Mouse (Mus musculus) retina, embryonic 14.5 days (tissue): ENCODE data around the gene Gm42688.

Source experiments
- DNase-seq: peaks from one replicate; pipeline ENCODE4 v3.0.0-alpha.2; 2015; ENCODE audit warnings: low spot score

Gm42688 gene

DNA sequence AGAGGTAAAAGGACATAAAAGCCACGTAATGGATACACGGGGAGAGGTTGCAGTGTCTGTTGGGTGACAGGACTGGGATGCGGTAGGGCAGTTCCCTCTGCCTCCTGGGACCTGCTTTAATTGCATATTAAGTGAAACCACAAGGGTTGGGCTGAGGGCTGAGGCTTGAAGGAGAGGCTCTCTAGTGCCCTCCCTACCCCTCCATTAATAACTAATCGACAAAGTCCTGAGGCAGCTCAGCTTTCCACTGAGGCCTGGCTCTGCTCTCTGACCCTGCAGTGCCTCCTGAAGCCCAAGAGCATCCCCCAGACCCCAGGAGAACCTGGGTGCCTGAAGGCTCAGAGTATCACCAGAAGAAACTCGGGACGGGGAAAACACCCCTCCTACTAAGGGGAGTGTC is 16.9 kb upstream of the Gm42688 start:
- no peak for DNase-seq

DNA sequence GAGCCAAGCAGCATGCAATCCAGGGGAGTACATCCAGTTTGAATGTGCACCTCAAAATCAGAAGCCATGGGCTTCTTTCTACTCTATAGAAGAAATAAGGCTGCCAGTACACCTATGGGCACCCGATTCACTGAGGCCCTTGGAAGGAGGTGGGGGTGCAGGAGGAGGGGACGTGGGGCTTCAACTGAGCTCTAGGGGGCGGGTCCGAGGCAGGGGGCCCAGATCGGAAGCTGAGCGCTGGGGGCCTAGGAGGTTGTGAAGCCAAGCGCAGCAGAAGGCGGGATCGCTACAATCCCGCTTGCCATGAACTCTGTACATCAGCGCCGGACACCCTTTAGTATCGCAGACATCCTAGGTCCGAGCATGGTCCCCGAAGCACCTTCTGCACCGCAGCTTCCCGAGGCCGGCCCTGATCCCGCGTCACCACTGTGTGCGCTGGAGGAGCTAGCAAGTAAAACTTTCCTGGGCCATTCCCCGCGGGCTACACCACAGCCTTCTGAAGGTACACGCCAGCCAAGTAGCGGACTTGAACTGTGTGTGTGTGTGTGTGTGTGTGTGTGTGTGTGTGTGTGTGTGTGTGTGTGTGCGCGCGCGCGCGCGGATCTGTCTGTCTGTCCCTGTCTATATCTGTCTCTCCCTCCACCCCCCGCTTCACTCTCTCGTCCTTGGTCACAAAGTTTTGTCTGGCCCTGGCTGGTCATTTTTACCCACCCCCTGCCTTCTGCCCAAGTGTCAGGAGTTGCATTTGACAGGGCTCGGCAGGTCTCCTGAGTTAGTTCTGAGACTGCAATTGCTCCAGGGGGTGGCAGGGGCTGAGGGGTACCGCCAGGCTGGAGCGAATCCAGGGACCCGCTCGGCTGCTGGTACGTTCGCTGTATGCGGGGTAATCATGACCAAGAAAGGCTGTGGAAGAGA is 15.0 kb upstream of the Gm42688 start, which contains the start of gene Lbx2:
Lbx2 (plus strand) TSS at position 247 of the 915 bp plus-strand sequence.
- DNase-seq: no peak

DNA sequence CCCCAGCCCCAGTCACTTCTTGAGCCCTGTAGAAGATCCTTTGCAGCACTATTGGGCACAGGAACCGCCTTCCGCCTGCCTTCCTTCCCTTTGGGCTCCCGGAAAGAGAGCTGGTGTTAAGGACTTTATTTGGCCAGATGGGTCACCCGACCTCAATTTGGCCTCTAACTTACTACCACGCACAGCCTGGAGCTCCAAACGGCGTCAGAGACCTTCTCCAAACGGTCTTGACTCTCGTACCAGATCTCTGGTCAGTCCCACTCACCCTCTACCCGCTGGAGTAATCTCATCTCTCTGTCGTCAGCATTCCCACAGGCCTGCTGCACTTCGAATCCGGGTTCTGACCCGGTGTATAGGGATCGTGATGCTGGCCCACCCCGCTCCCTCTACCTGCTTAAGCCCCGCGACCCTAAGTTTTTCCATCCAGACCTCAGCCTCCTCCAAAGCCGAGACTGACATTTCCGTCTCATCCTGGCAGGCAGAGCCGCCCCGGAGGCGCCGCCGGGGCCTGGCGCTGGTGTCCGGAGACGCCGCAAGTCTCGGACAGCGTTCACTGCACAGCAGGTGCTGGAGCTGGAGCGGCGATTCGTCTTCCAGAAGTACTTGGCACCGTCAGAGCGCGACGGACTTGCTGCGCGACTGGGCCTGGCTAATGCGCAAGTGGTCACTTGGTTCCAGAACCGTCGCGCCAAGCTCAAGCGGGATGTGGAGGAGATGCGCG is 14.1 kb upstream of the Gm42688 start:
- no peak for DNase-seq

DNA sequence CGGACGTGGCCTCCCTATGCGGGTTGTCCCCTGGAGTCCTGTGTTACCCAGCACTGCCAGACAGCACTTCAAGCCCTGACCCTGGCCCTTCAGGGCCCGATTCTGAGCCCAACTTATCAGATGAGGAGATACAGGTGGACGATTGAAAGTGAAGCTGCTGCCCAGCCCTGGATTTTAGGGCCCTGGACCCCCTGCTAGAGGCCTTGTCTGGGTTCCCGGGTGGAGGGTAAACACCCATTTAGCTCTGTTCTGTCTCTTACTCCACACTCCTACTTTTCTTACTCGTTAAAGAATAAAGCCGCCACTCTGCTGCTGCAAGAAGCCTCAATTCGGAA is 13.5 kb upstream of the Gm42688 start:
- DNase-seq: no peak

DNA sequence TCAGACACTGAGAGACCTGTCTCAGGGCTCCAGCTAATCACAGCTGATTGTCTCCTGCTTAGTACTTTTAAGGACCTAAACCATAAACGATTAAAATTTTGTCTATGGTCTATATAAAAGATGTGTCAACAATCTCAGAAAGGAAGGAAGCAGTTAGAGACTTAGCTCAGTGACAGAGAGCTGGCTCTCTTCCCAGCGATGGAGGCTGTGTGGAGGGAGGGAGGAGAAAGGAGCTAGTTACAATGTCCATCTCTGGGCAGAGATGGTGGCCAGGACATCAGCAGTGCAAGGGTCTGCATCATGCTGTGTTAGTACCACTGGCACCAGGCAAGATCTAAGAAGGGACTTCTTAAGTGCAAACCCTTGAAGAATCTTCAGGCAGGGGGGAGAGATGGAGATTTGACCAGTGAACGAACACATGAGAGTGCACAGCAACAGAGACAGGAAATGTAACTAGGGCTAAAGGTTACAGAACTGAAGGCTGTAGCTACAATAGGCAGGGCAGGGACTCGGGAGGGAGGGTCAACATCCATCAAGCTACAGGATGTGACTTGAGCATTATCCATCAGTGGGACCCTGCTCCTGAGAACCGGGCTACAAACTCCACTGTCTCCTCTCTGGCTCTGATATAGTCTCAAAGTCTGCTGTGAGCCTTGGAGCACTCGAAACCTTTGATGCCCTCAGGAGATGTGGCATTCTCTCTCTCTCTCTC is 8.8 kb upstream of the Gm42688 start:
- no peak for DNase-seq

DNA sequence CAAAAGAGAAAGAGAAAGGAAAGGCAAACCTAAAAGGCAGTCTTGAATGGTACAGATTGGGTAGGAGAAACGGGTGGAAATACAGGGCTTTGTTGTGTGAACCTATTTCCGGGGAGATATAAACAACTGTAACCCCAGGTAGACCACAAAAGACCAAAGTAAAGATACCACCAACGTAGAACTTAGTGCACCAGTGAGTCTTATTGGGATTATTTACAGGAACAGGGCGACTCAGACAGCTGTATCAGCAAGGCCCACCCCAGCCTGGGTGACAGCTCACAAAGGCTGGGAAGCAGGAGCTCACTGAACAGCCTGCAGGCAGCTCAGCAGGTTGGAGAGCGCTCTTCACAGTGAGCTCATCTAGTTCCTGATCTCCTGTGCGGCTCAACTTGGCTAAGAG is 5.4 kb upstream of the Gm42688 start:
- no peak for DNase-seq

DNA sequence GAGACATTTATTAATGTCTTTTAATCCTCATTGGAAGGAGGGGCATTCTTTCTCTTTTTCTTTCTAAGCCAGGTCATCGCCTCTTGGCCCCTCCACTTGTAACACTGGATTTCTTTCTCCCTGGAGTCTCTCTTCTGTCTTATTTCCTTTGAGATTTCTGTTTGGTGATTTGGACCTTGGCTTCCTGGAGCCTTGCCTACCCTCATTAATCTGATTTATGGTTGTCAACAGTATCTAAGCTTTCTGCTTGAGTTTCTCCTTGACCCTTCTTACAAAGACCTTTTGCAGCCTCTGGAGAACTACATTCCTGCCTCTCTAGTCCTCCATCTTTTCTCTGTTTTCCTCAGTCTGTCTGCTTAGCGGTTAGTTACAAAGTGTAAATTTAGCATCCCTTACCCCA is 3.0 kb upstream of the Gm42688 start:
- DNase-seq: no peak

DNA sequence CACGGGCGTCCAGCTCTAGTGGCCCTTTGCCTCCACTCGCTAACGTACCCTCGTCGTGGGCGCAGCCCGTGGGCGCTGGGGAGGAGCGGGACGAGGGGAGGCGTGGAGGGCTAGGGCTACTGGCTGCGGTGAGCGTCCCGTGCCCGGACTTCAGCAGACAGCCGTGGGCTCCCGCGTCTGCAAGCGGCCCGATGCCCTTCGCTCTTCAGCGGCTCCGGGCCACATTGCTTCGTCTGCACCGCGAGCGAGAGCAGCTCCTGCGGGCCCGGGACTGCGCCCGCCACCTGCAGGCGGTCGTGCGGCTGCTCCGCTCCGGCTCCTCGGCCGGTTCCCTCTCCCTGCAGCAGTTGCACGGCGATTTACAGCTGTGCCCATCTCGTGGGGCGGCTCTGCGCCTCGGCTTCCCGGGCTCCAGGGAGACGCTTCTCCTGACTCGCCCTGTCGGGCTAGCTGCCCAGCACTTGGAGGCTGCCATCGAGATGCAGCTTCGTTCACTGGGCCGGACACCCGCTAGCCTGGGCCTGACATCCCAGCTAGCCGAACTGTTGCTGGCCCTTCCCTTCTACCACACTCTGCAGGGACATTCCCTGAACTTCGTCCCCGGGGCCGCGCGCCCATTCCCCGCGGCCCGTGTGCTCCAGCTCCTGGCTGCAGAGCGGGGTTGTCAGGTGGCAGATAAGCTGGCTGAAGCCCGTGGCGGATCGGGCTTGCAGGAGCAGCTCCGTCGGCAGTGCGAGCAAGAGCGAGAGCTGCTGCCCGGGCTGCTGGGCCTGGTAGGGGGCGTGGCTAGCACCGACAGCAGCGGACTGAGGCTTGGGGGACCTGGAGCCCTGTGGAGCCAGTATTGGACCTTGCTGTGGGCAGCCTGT is 505 bp downstream of the Gm42688 start:
- DNase-seq: peak; percentile 74

DNA sequence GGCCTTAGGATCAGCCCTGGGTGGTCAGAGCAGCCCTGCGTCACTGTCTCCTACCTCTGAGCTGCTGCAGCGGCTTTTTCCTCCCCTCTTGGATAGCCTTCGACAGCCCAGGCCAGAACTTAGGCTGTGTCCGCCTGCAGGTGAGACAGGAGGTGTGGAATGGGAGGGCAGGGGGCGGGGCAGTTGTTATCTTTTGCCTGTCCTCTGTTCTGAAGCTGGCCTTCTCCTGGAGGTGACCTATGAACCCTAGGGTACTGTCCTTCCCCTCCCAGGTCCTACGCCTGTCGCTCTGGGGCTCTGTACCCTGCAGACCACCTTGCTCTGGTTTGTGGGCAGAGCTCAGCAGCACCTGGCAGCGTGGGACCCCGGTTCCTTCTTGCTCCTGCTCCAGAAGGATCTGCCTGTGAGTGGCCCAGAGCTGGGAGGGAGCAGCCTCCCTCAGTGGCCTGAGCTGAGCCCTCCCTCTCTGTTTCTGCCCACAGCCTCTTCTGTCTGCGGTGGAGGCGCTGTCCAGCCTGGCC is 1.8 kb downstream of the Gm42688 start:
- DNase-seq: no peak

DNA sequence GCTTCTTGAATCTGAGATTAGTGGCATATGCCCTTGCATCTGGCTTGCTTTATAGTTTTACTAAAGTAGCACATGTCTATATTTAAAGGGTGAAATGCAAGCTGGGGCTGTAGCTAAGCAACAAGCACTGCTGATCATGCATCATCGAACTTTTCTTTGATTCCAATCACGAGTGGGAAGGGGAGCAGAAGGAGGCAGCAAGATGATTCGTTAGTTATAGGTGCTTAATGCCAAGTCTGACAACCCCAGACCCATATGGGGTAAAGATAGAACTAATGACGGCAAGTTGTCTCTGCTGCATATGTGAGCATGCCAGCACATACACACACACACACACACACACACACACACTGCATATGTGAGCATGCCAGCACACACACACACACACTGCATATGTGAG is 2.7 kb downstream of the Gm42688 start:
- DNase-seq: no peak

DNA sequence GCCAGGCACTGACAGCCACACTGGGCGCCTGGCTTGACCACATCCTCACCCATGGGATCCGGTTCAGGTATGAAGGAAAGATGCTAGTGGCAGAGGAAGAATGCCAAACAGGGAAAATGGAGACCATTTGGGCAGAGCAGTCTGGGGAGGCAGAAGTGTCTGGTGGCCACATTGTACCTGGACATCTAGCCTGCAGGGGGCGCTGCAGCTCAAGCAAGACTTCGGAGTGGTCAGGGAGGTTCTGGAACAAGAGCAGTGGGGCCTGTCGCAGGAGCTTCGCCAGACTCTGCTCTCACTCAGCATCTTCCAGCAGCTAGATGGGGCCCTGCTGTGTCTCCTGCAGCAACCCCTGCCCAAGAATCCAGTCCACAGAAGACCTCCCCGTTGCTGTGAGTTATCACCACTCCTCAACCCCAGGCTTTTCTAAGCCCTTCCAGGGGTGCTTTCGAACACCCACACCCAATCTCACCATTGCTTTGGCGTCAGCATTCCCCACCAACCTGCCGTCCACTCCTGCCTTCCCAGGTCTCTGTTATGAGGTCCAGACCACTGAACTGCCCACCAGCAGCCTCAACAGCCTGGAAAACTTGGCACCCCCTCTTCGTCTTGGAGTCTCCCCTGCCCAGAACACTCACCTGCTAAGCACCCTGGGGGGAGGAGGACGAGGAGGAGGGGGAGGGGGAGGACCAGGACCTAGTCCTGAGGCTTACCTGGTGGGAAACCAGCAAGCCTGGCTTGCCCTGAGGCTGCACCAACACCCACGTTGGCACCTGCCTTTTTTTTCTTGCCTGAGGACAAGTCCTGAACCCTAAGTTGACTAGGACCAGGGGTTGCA is 6.4 kb downstream of the Gm42688 start:
- DNase-seq: peak; percentile 83

DNA sequence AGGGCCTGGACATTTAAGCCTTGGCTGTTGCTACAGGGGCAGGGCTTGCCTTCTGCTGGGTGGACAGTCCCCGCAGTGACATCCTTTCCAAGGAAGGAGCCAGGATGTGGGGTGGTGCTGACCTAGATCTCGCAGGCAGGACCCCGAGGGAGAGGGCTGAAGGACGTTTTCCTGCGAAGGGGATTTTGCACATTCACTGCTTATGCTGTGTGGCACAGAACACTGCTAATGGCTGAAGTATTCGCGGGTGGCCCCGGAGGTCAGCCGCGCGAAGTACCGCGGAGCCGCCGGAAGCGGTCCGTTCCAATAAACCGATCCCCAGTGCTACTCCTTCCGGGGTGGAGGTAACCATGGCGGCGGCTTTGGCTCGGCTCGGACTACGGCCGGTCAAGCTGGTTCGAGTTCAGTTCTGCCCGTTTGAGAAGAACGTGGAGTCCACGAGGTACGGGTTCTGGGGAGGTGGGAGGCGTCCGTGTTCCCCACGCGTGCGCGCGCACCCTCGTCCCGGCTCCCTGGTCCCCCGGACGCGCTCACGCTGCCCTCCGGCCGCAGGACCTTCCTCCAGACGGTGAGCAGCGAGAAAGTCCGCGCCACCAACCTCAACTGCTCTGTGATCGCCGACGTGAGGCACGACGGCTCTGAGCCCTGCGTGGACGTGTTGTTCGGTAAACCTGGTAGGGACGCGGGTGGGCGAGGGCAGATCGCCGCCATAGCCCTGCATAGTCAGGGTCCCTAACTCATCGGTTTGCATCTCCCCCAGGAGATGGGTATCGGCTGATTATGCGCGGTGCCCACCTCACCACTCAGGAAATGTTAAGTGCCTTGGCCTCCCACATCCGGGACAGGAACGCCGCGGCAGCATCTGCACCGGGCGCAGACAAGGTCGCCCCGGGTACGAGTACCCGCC is 7.6 kb downstream of the Gm42688 start, which contains the start of gene Mrpl53:
Mrpl53 (plus strand) TSS at position 279 of the 907 bp plus-strand sequence.
- DNase-seq: peak; percentile 90

DNA sequence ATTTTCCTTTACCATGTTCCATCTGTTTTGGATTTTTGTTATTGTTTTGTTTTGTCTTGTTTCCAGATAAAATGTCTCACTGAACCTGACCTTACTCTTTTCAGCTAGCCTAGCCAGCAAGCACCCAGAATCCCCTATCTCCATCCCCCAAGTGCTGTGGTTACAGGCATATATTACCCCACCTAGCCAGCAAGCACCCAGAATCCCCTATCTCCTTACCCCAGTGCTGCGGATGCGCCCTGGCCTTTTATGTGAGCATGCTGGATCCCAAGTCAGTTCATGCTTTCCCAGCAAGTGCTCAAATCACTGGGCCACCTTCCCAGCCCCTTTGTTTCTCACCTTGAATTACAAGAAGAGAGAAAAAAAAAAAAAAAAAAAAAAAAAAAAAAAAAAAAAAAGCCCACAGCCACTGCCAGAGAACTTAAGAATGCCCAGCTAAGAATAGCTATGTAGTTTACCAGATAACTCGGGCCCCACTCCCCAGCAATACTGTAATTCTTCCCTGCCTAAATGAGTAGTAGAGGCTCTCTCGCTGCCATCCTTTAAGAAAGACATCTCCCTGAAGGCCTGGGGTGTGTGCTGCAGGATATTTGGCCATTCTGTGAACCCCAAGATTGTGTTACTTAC is 10.2 kb downstream of the Gm42688 start:
- no peak for DNase-seq

DNA sequence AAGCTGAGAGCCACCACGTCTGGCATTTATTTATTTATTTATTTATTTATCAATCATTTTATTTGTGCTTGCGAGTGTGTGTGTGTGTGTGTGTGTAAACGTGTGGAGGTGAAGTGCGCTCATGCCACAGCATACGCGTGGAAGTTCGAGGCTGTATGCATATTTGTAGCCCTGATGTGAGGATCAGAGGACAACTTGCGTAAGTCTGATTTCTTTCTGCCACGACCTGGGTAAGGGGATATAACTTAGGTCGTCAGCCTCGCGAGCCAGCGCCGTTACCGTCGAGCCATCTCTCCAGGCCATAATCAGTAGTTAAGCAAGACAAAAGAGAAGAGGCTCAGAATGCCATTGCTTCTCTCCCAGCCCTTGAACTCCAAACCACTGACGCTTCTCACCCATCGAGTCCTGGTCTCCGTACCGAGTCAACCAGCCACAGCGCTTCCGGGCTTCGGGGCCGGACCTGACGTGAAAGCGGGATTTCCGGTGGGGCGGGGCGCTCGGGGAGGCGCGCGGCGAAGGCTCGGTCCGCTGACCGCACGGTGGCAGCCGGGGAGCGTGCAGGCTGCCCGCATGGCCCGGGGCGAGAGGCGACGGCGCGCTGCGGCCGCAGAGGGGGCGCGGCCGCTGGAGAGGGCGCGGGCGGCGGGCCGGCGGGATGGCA is 13.7 kb downstream of the Gm42688 start, which contains the start of gene Mogs:
Mogs (plus strand) TSS at position 486 of the 661 bp plus-strand sequence.
- DNase-seq: peak; percentile 90

DNA sequence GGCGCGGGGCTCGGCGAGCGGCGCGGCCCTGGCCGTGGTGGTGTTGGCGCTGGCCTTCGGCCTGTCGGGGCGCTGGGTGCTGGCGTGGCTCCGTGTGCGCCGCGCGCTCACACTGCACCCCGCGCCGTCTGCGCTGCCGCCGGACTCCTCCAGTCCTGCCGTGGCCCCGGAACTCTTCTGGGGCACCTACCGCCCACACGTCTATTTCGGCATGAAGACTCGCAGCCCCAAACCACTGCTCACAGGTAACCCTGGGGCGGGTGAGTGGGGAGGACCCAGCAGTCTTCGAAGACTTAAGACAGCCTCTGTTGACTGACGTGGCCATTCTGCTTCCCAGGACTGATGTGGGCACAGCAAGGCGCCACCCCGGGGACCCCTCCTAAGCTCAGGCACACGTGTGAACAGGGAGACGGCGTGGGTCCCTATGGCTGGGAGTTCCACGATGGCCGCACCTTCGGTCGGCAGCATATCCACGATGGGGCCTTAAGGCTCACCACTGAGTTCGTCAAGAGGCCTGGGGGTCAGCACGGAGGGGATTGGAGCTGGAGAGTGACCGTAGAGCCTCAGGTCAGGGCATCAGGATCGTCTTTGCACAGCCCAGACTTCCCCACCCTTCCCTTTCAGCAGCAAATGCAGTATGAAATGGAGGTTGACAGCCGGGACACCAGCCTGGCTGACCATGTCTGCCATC is 14.4 kb downstream of the Gm42688 start:
- DNase-seq: peak; percentile 33

DNA sequence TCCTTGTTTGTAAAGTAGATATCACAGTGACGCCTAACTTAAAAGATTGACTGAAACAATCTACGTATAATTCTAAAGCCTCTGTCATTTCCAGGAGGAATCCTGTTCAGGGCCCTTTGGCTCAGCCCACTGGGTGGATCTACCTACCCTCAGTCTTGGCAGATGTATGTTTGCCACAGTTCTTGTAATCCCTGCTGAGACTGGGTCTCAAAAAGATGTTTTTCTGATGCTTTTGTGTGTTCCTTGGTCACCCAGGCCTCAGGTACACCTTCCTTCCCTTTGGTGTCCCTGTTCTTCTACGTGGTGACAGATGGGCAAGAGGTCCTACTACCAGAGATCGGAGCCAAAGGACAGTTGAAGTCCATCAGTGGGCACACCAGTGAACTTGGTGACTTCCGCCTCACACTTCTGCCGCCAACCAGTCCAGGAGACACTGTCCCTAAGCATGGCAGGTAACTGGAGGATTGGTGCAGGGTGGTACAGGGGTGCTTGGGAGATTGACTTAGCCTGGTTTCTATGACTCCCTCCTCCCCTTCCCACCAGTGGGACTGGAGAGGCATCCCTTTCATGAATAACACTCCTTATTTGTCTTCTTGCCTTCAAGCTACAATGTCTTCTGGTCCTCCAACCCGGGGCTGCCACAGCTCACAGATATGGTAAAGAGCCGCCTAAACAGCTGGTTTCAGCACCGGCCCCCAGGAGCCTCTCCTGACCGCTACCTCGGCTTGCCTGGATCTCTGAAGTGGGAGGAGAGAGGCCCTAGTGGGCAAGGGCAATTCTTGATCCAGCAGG is 15.2 kb downstream of the Gm42688 start:
- no peak for DNase-seq

DNA sequence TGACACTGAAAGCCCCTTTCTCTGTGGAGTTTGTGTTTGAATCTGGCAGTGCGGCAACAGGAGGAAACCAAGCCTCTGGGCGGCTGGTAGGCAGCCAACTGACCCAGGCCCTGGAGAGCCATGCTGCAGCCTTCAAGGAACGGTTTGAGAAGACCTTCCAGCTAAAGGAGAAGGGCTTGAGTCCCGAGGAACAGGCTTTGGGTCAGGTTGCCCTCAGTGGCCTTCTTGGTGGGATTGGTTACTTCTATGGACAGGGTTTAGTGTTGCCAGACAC is 15.7 kb downstream of the Gm42688 start:
- DNase-seq: no peak
